ENCODE assay signal across 38 mouse cellular contexts in the genomic region with DNA sequence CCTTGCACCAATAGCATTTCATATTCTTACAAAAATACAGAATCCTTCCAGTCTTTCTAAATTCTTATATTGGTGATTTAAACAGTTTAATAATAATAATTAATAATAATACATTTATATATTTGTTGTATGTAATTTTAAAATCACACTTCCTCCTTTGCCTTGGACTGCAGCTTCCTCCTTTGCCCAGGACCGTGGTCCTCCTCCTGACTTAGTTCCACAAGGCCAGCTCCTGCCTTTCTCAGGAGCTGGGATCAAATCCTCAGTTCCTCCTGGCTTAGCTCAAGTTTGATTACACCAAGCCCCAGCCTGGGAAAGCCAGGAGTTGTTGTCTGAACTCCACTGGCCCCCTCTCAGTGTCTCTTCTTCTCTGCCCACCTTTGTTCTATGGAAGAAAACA. TPM values are rescaled to one million over a fixed set of nuclear protein-coding genes. Genes with fewer than 3 reads are reported as not detected.
"Had no signal": no experiment of that assay in that cellular context is flagged by ENCODE, and none has a peak within 500 bp of the region (broad histone marks: within the 10 kb centered on the region; RNA-seq: fewer than 3 reads in every experiment).

No protein-coding gene starts in this region.

- H3K27me3 ChIP-seq: heart, embryonic 12.5 days; heart, embryonic 13.5 days; heart, embryonic 15.5 days; hindbrain, embryonic 12.5 days; hindbrain, embryonic 13.5 days; hindbrain, embryonic 15.5 days; intestine, embryonic 15.5 days; kidney, embryonic 15.5 days had no signal

- H3K4me1 ChIP-seq: heart, embryonic 10.5 days; heart, embryonic 12.5 days; heart, embryonic 13.5 days; heart, embryonic 15.5 days; hindbrain, embryonic 10.5 days; hindbrain, embryonic 12.5 days; hindbrain, embryonic 13.5 days; hindbrain, embryonic 15.5 days; intestine, embryonic 15.5 days; kidney, embryonic 15.5 days had no signal

- ATAC-seq: hindbrain, embryonic 16.5 days; hindbrain, postnatal 0 days; inflammation-experienced regulatory T-cells, adult 6 months; intestine, embryonic 15.5 days; intestine, embryonic 16.5 days; intestine, postnatal 0 days had no signal

- H3K4me2 ChIP-seq: heart, embryonic 11.5 days; heart, embryonic 12.5 days; heart, embryonic 13.5 days; heart, embryonic 15.5 days; hindbrain, embryonic 12.5 days; hindbrain, embryonic 13.5 days; hindbrain, embryonic 14.5 days; hindbrain, embryonic 15.5 days; intestine, embryonic 15.5 days; kidney, embryonic 15.5 days had no signal

- H3K9me3 ChIP-seq: heart, embryonic 10.5 days; heart, embryonic 12.5 days; heart, embryonic 13.5 days; heart, embryonic 15.5 days; hindbrain, embryonic 10.5 days; hindbrain, embryonic 12.5 days; hindbrain, embryonic 13.5 days; hindbrain, embryonic 15.5 days; intestine, embryonic 15.5 days; kidney, embryonic 15.5 days had no signal

- DNase-seq: heart, postnatal 10 days; heart, postnatal 14 days; heart, postnatal 36 days; heart, postnatal 4 days; kidney, adult 11 months; kidney, adult 18-20 months; kidney, adult 2 months; kidney, adult 8-10 months; kidney, adult 9 months; kidney, postnatal 10 days; kidney, postnatal 14 days; kidney, postnatal 25 days; kidney, postnatal 36 days; kidney, postnatal 4 days; layer of hippocampus, adult 9-11 months; layer of hippocampus, postnatal 36 days had no signal

- H3K27ac ChIP-seq: heart, embryonic 10.5 days; heart, embryonic 13.5 days; heart, embryonic 15.5 days; hindbrain, embryonic 10.5 days; hindbrain, embryonic 12.5 days; hindbrain, embryonic 13.5 days; hindbrain, embryonic 14.5 days; hindbrain, embryonic 15.5 days; hindbrain, postnatal 0 days; intestine, embryonic 15.5 days; kidney, embryonic 15.5 days; kidney, postnatal 0 days; layer of hippocampus, adult 2 months had no signal

- H3K4me3 ChIP-seq: heart, embryonic 10.5 days; heart, embryonic 12.5 days; heart, embryonic 13.5 days; heart, embryonic 15.5 days; hindbrain, embryonic 10.5 days; hindbrain, embryonic 12.5 days; hindbrain, embryonic 13.5 days; hindbrain, embryonic 15.5 days; intestine, embryonic 15.5 days; kidney, embryonic 15.5 days; layer of hippocampus, adult 2 months had no signal

- H3K36me3 ChIP-seq: heart, embryonic 10.5 days; heart, embryonic 12.5 days; heart, embryonic 13.5 days; heart, embryonic 15.5 days; hindbrain, embryonic 10.5 days; hindbrain, embryonic 12.5 days; hindbrain, embryonic 13.5 days; hindbrain, embryonic 15.5 days; intestine, embryonic 15.5 days; kidney, embryonic 15.5 days had no signal

- H3K9ac ChIP-seq: heart, embryonic 12.5 days; heart, embryonic 13.5 days; heart, embryonic 15.5 days; hindbrain, embryonic 12.5 days; hindbrain, embryonic 13.5 days; hindbrain, embryonic 14.5 days; hindbrain, embryonic 15.5 days; intestine, embryonic 15.5 days; kidney, embryonic 15.5 days had no signal

RNA-seq across cellular contexts. Expression of gene Egfem1, which starts 25.3 kb away (rescaled TPM):
- total RNA-seq: heart, postnatal 14 days; heart, postnatal 25 days; heart, postnatal 36 days; hematopoietic stem cell, adult 5-6 weeks had no signal
- polyA plus RNA-seq: inflammation-experienced regulatory T-cells, adult 6 months; large intestine, adult 2 months had no signal
